Mouse (Mus musculus) cerebellum, adult 2 months (tissue): ENCODE measurements around the gene Plg.

Experiments used
- CTCF ChIP-seq: fragments of 200-500 bp; IDR thresholded peaks from 2 replicates; pipeline ENCODE4 v1.5.1; 2011; ENCODE audit warnings: low read depth, mild to moderate bottlenecking, control low read depth, low read length, moderate library complexity, borderline replicate concordance; ENCODE audit not compliant: insufficient read depth
- POLR2A ChIP-seq: fragments of 200-500 bp; IDR thresholded peaks from 2 replicates; pipeline ENCODE4 v1.6.1; 2011; ENCODE audit warnings: low read length, control low read depth, borderline replicate concordance; ENCODE audit not compliant: insufficient read depth

DNA sequence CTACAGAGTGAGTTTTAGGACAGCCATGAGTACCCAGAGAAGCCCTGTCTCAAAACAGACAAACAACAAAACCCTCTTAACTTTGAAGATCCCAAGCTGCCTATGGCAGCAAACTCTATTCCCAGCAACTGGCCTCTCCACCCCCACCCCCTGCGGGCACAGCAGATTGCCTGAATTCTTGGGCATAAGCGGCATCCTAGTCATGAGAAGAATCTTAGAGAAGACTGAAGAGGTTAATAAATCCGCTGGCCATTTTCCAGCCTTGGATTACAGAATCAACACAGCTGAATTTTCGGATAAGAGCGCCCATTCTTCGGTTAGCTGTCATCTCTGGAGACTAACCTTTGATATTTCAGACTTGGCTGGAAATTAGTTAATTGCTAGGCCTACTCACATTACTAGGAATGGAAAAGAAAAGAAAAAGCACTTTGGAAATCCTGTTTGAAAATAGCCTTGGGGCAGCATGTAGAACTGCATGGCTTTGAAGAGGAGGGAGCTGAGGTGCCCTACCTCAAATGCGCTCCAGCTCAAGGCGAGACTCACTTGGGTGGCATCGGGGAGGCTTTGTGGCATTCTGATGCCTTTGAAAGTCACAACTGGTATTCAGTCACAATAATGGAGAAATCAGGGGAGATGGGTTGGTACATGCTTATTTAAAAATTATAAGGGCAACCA lies 34.6 kb upstream of the Plg start:
- no peak for TF ChIP-seq CTCF
- no peak for TF ChIP-seq POLR2A
